Mouse (Mus musculus) erythroblast, embryonic 14.5 days (primary cell): ENCODE measurements around the gene Fhad1.

ENCODE experiments used
- GATA1 ChIP-seq: IDR thresholded peaks from 2 replicates; pipeline ENCODE4 v1.6.1; 2012; ENCODE audit warnings: low read length, inconsistent platforms, mixed read lengths
- TAL1 ChIP-seq: IDR thresholded peaks from 3 replicates; pipeline ENCODE4 v1.6.1; 2012; ENCODE audit warnings: low read length, inconsistent platforms, mixed read lengths

GRCm38 (mm10) chr4:142060455-142061378 is 45.8 kb upstream of the Fhad1 start:
- TF ChIP-seq GATA1: no peak
- no peak for TF ChIP-seq TAL1
